Mouse (Mus musculus) megakaryocyte, embryonic 14.5 days (primary cell): Measurements from ENCODE around the gene Slc41a1.

Experiments
- FLI1 ChIP-seq: IDR thresholded peaks from 2 replicates; pipeline ENCODE4 v1.6.1; 2012; ENCODE audit warnings: low read length, inconsistent platforms, mixed read lengths
- GATA1 ChIP-seq: IDR thresholded peaks from 3 replicates; pipeline ENCODE4 v1.6.1; 2012; ENCODE audit warnings: mixed read lengths, low read length, inconsistent platforms, borderline replicate concordance

- TF ChIP-seq GATA1 (no peak), FLI1 (no peak)
Measured at GRCm38 (mm10) chr1:131843758-131844157, 16.5 kb downstream of the Slc41a1 start.
